Mouse (Mus musculus): ENCODE data around the gene Gm10024. TPM values are rescaled to one million over a fixed set of nuclear protein-coding genes. Genes with fewer than 3 reads are reported as not detected.
"Not testable (repeated sequence)": the region's sequence is repeated elsewhere in the genome, so short reads cannot be mapped to it uniquely, and the experiment has no call there.

Gene Gm10024
- polyA plus RNA-seq, 1 experiment from 2014 or later, result not detected

DNA sequence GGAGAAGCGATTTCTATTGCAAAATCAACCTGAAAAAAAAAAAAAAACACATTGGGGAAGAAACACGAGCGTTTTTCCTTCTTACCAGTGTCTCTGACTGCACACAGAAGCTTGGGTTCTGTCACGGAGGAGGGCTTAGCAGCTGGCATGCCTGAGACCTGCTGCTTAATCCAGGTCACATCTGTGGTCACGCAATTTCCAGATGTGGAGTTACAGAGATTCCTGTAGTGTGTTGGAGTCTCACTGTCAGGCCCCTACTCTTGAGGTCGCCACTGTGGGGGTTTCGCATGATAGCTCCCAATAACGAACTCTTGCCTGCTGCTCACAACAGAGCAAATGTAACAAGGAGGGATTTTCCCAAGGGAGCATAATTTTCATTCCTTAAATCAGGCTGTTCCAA lies 27.1 kb upstream of the Gm10024 start:
- Histone ChIP-seq H3K9me3 (ENCODE audit: control insufficient read depth, low read length) (no peaks in the 10 kb centered on the region), H3K9ac (ENCODE audit: low read length) (no peak overlapping the region), H3K4me3 (ENCODE audit: low read depth, low read length) (no peak overlapping the region), H3K27me3 (replicated peaks; ENCODE audit: control insufficient read depth, insufficient read depth, low read length) (peaks cover 36% of the 10 kb centered on the region), H3K27ac (ENCODE audit: low read depth) (no peak overlapping the region), H3K36me3 (ENCODE audit: control insufficient read depth, insufficient read depth, low read length) (no peaks in the 10 kb centered on the region), H3K4me2 (ENCODE audit: low read length) (no peak overlapping the region), H3K4me1 (replicated peaks; ENCODE audit: control insufficient read depth, insufficient read depth, low read length) (no peaks in the 10 kb centered on the region)
- DNase-seq (ENCODE audit: low spot score) (no peak), ATAC-seq (replicated peaks; ENCODE audit: low FRiP score, low TSS enrichment, low read depth) (no peak)
- WGBS, result 32% methylated on average over 8 of the region's 8 CpGs

DNA sequence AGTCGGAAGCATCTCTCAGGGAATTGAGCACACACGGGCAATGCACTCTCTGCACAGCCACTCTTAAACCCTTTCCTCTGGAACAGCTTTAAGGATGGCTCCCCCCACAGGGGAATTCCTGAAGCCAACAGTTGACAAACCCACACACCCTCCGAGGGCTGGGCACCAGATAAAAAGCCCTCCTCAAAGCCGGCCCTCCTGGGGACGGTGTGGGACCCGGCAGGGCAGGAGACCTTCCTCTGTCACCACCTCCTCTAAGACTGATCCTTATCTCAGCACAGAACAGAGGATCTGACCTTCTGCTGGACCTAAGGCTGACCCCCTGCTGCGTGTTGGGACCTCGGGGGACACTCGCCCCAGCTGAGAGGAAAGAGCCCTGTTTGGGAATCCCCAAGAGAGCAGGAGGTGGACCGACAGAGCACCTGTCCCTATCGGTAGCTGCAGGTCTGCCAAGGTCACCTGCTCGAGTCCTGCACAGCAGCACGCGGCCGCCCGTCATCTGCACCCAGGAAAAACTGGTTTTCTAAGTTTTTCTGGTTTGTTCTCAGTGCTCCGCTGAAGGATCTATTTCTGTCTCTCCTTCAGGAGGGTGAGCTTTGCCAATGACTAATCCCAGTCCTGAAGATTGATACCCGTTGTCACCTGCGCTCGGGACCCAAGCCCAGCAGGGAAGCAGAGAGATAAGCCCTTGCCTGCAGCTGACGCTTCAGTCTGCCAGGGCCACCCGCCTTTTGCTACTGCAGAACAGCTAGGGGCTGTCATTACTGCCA lies 25.2 kb upstream of the Gm10024 start, which contains the start of gene Tspear:
TSS of gene Tspear (plus strand) at position 675 of the 770 bp plus-strand sequence.
- H3K9ac ChIP-seq (ENCODE audit: low read length), result no peak within 1 kb of the TSS
- DNase-seq (ENCODE audit: low spot score) (peak; percentile 60), ATAC-seq (replicated peaks; ENCODE audit: low FRiP score, low TSS enrichment, low read depth) (peak; percentile 78)
- 4% methylated on average over 22 of the region's 22 CpGs for WGBS
- no peak within 1 kb of the TSS for H3K4me3 ChIP-seq (ENCODE audit: low read depth, low read length)
- peaks cover 36% of the 10 kb centered on the region for H3K27me3 ChIP-seq (replicated peaks; ENCODE audit: control insufficient read depth, insufficient read depth, low read length)
- no peaks in the 10 kb centered on the region for H3K4me1 ChIP-seq (replicated peaks; ENCODE audit: control insufficient read depth, insufficient read depth, low read length)
- H3K4me2 ChIP-seq (ENCODE audit: low read length), result no peak within 1 kb of the TSS; the same call in 1 of the 2 replicates
- H3K36me3 ChIP-seq (ENCODE audit: control insufficient read depth, insufficient read depth, low read length), result no peaks in the 10 kb centered on the region
- H3K27ac ChIP-seq (ENCODE audit: low read depth), result no peak within 1 kb of the TSS
- no peaks in the 10 kb centered on the region for H3K9me3 ChIP-seq (ENCODE audit: control insufficient read depth, low read length)

DNA sequence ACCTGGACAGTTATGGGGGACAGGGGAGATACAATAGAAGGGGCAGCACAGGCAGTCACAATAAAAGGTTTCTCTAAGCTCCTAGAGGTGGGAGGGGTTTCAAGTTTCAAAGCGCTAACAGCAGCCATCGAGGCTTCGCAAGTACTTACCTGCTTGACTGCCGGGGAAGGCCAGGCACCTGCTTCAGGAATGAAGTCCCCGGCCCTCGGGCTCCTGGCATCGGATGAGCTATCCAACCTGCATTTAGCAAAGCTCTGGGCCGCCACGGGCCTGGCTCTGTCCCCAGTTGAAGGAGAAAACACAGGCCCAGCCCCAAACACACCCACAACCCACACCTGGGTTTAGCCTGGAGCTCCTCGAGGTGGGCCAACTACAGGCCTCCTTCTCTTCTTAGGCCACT lies 24.2 kb upstream of the Gm10024 start:
- H3K4me1 ChIP-seq (replicated peaks; ENCODE audit: control insufficient read depth, insufficient read depth, low read length), result no peaks in the 10 kb centered on the region
- DNase-seq (ENCODE audit: low spot score) (no peak), ATAC-seq (replicated peaks; ENCODE audit: low FRiP score, low TSS enrichment, low read depth) (no peak)
- no peak overlapping the region for H3K27ac ChIP-seq (ENCODE audit: low read depth)
- 25% methylated on average over 10 of the region's 10 CpGs for WGBS
- no peaks in the 10 kb centered on the region for H3K9me3 ChIP-seq (ENCODE audit: control insufficient read depth, low read length)
- no peaks in the 10 kb centered on the region for H3K36me3 ChIP-seq (ENCODE audit: control insufficient read depth, insufficient read depth, low read length)
- no peak overlapping the region for H3K4me3 ChIP-seq (ENCODE audit: low read depth, low read length)
- no peak overlapping the region for H3K9ac ChIP-seq (ENCODE audit: low read length)
- no peak overlapping the region for H3K4me2 ChIP-seq (ENCODE audit: low read length)
- H3K27me3 ChIP-seq (replicated peaks; ENCODE audit: control insufficient read depth, insufficient read depth, low read length), result peaks cover 36% of the 10 kb centered on the region

DNA sequence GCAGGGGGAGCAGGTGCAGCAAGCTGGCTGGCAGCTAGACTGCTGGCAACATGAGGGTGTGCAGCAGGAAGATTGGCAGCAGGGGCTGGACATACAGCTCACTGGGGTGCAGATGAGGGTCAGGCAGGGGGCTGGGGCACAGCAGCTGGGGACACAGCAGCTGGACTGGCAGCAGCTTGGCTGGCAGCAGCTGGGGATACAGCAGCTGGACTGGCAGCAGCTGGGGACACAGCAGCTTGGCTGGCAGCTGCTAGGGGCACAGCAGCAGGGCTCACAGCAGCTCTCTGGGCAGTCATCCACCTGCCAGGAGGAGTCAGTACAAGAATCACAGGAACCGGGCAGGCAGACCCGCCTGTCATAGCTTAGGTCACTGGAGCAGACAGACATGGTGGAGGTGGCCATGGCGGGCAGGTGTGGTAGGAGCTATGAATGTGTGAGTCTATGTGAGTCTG lies 20.9 kb upstream of the Gm10024 start, which contains the start of gene Gm19402:
TSS of gene Gm19402 (minus strand) at position 402 of the 452 bp plus-strand sequence.
- H3K4me1 ChIP-seq (replicated peaks; ENCODE audit: control insufficient read depth, insufficient read depth, low read length); H3K4me2 ChIP-seq (ENCODE audit: low read length); DNase-seq (ENCODE audit: low spot score); H3K36me3 ChIP-seq (ENCODE audit: control insufficient read depth, insufficient read depth, low read length); ATAC-seq (replicated peaks; ENCODE audit: low FRiP score, low TSS enrichment, low read depth); H3K9ac ChIP-seq (ENCODE audit: low read length); H3K4me3 ChIP-seq (ENCODE audit: low read depth, low read length); H3K27ac ChIP-seq (ENCODE audit: low read depth); H3K9me3 ChIP-seq (ENCODE audit: control insufficient read depth, low read length): not testable (repeated sequence)
- 74% methylated on average over 3 of the region's 3 CpGs for WGBS
- H3K27me3 ChIP-seq (replicated peaks; ENCODE audit: control insufficient read depth, insufficient read depth, low read length), result peaks cover 25% of the 10 kb centered on the region

DNA sequence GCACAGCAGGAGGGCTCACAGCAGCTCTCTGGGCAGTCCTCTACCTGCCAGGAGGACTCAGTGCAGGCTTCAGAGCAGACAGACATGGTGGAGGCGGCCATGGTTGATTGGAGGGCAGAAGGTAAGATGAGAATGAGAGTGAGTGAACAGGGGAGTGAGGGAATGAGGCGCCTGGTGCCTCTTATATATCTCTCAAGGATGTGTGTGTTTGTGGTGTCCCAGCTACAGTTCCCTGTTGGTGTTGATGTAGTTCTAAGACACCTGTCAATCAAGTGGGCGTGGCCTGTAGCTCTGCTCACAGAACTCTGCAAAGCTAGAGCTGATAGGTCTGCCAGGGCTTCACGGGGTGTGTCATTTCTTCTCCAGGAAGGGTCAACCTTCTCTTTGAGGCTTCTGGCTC lies 14.1 kb upstream of the Gm10024 start, which contains the start of gene Gm9508:
TSS of gene Gm9508 (minus strand) at position 101 of the 400 bp plus-strand sequence.
- H3K36me3 ChIP-seq (ENCODE audit: control insufficient read depth, insufficient read depth, low read length), result no peaks in the 10 kb centered on the region
- no peak within 1 kb of the TSS for H3K9ac ChIP-seq (ENCODE audit: low read length)
- no peak within 1 kb of the TSS for H3K4me3 ChIP-seq (ENCODE audit: low read depth, low read length)
- H3K27me3 ChIP-seq (replicated peaks; ENCODE audit: control insufficient read depth, insufficient read depth, low read length), result no peaks in the 10 kb centered on the region
- WGBS, result 49% methylated on average over 4 of the region's 4 CpGs
- H3K4me1 ChIP-seq (replicated peaks; ENCODE audit: control insufficient read depth, insufficient read depth, low read length), result no peaks in the 10 kb centered on the region
- H3K4me2 ChIP-seq (ENCODE audit: low read length), result no peak within 1 kb of the TSS
- H3K27ac ChIP-seq (ENCODE audit: low read depth), result no peak within 1 kb of the TSS
- no peaks in the 10 kb centered on the region for H3K9me3 ChIP-seq (ENCODE audit: control insufficient read depth, low read length)
- DNase-seq (ENCODE audit: low spot score) (no peak), ATAC-seq (replicated peaks; ENCODE audit: low FRiP score, low TSS enrichment, low read depth) (no peak)

DNA sequence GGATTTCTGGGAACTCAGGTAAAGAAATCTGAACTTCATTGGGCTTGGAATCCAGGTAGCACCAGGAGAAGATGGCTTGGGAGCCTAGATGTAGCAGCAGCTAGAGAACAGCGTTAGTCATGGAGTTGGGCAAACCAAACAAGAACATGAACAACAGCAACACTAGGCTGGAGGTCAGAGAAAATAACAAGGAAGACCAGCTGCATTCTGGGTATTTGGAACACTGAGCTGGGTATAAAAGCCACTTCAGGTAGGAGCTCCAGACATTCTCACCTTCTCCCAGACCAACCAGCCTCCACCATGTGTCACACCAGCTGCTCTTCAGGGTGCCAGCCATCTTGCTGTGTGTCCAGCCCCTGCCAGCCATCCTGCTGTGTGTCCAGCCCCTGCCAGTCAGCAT lies 4.9 kb upstream of the Gm10024 start, which contains the start of gene Gm10272:
TSS of gene Gm10272 (plus strand) at position 301 of the 400 bp plus-strand sequence.
- peaks cover 10% of the 10 kb centered on the region; the same call in 1 of the 2 replicates for H3K9me3 ChIP-seq (ENCODE audit: control insufficient read depth, low read length)
- H3K4me3 ChIP-seq (ENCODE audit: low read depth, low read length), result no peak within 1 kb of the TSS
- no peaks in the 10 kb centered on the region for H3K36me3 ChIP-seq (ENCODE audit: control insufficient read depth, insufficient read depth, low read length)
- no peak for DNase-seq (ENCODE audit: low spot score)
- H3K27me3 ChIP-seq (replicated peaks; ENCODE audit: control insufficient read depth, insufficient read depth, low read length), result no peaks in the 10 kb centered on the region
- WGBS, result 91% methylated on average over 1 of the region's 1 CpGs
- no peak for ATAC-seq (replicated peaks; ENCODE audit: low FRiP score, low TSS enrichment, low read depth)
- H3K4me1 ChIP-seq (replicated peaks; ENCODE audit: control insufficient read depth, insufficient read depth, low read length), result no peaks in the 10 kb centered on the region
- no peak within 1 kb of the TSS for H3K9ac ChIP-seq (ENCODE audit: low read length)
- H3K27ac ChIP-seq (ENCODE audit: low read depth), result no peak within 1 kb of the TSS
- no peak within 1 kb of the TSS for H3K4me2 ChIP-seq (ENCODE audit: low read length)

DNA sequence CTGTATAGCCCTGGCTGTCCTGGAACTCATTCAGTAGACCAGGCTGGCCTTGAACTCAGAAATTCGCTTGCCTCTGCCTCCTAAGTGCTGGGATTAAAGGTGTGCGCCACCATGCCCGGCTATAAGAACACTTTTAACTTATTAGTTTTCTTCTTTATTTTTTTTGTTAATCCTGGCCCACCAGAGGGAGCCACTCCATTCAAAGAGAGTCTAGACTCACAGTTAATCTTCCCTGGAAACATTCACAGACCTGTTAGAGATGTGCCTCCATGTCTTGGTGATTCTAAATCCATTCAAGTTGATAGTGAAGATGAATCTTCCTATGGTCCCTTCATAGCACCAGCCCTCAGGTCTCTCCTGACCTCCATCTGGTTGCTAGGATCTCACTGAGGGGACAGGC lies 1.4 kb upstream of the Gm10024 start:
- no peak overlapping the region for H3K4me3 ChIP-seq (ENCODE audit: low read depth, low read length)
- no peaks in the 10 kb centered on the region for H3K4me1 ChIP-seq (replicated peaks; ENCODE audit: control insufficient read depth, insufficient read depth, low read length)
- 0 out of 2 replicates have a peak, but pooled peaks cover 4% of the 10 kb centered on the region for H3K9me3 ChIP-seq (ENCODE audit: control insufficient read depth, low read length)
- no peaks in the 10 kb centered on the region for H3K27me3 ChIP-seq (replicated peaks; ENCODE audit: control insufficient read depth, insufficient read depth, low read length)
- H3K4me2 ChIP-seq (ENCODE audit: low read length), result no peak overlapping the region
- no peak overlapping the region for H3K9ac ChIP-seq (ENCODE audit: low read length)
- no peak overlapping the region for H3K27ac ChIP-seq (ENCODE audit: low read depth)
- 89% methylated on average over 3 of the region's 3 CpGs for WGBS
- no peaks in the 10 kb centered on the region for H3K36me3 ChIP-seq (ENCODE audit: control insufficient read depth, insufficient read depth, low read length)
- ATAC-seq (replicated peaks; ENCODE audit: low FRiP score, low TSS enrichment, low read depth) (no peak), DNase-seq (ENCODE audit: low spot score) (no peak)

DNA sequence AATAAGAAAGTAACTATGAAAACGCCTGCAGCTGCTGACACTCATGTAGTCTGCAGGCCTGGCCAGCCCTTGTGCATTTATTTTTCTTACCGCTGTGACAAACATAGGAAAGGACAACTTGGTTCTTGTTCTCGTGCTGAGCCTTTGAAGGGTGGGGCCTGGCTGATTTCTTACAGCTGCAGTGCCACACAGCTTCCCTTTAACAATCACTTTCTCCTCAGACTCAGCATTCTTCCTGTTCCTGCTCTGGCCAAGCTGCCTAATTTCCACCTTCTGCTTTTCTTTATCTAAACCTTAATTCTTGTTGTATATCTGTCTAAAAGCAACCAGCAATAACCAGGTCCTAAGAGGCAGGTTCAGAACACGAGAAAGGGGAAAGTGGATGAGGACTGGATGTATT lies 2.5 kb downstream of the Gm10024 start:
- no peak overlapping the region for H3K4me3 ChIP-seq (ENCODE audit: low read depth, low read length)
- no peak overlapping the region for H3K27ac ChIP-seq (ENCODE audit: low read depth)
- H3K27me3 ChIP-seq (replicated peaks; ENCODE audit: control insufficient read depth, insufficient read depth, low read length), result no peaks in the 10 kb centered on the region
- no peaks in the 10 kb centered on the region for H3K4me1 ChIP-seq (replicated peaks; ENCODE audit: control insufficient read depth, insufficient read depth, low read length)
- no peak for ATAC-seq (replicated peaks; ENCODE audit: low FRiP score, low TSS enrichment, low read depth)
- no peaks in the 10 kb centered on the region for H3K36me3 ChIP-seq (ENCODE audit: control insufficient read depth, insufficient read depth, low read length)
- no peak overlapping the region for H3K4me2 ChIP-seq (ENCODE audit: low read length)
- 65% methylated on average over 4 of the region's 4 CpGs for WGBS
- no peak overlapping the region for H3K9ac ChIP-seq (ENCODE audit: low read length)
- 0 out of 2 replicates have a peak, but pooled peaks cover 4% of the 10 kb centered on the region for H3K9me3 ChIP-seq (ENCODE audit: control insufficient read depth, low read length)
- no peak for DNase-seq (ENCODE audit: low spot score)

Measured in intestine, embryonic 14.5 days (tissue).